Mouse (Mus musculus): ENCODE results near the gene Timm10b. TPM values are rescaled to one million over a fixed set of nuclear protein-coding genes. Genes with fewer than 3 reads are reported as not detected.

Gene Timm10b
- total and polyA plus RNA-seq, 3 experiments = 70.8 to 92.9 (median 78.5) TPM

GRCm38 (mm10) chr7:105690875-105691274, 51.0 kb downstream of the Timm10b start:
- intact Hi-C loops (cut with DNase I) = no loop called here
- H3K27ac ChIP-seq = no peak overlapping the region
- 56% methylated on average over 1 of the region's 1 CpGs for WGBS
- no peaks in the 10 kb centered on the region for H3K4me1 ChIP-seq (ENCODE audit: control insufficient read depth, insufficient read depth, low read length)
- TF ChIP-seq POLR2A (IDR thresholded peaks at IDR 0.05; ENCODE audit: insufficient read depth, low read depth, low read length) (no peak), EP300 (IDR thresholded peaks at IDR 0.05; ENCODE audit: insufficient read depth, low read depth, low read length) (no peak), CTCF (IDR thresholded peaks at IDR 0.05) (no peak)
- H3K9ac ChIP-seq (ENCODE audit: low read depth, low read length) = no peak overlapping the region
- H3K27me3 ChIP-seq (ENCODE audit: control insufficient read depth, insufficient read depth, low read length) = no peaks in the 10 kb centered on the region
- H3K4me3 ChIP-seq = no peak overlapping the region
- no peaks in the 10 kb centered on the region for H3K36me3 ChIP-seq (ENCODE audit: control insufficient read depth, insufficient read depth, low read length)
- no peaks in the 10 kb centered on the region for H3K79me2 ChIP-seq (replicated peaks; ENCODE audit: control insufficient read depth, insufficient read depth, low read length)
- DNase-seq = no peak

Other genes starting within 250 kb of the Timm10b start
- 10 to 100 TPM; 16.0 to 16.3 TPM for gene Fam160a2, start 240.0 kb upstream of the Timm10b start, total RNA-seq (2021)
- gene Fam160a2, start 240.0 kb upstream of the Timm10b start, polyA plus RNA-seq (2012; rRNA removed) = 25.4 and 48.2 TPM in 2 replicates
- gene Cnga4, start 235.5 kb upstream of the Timm10b start, total RNA-seq (2021) = not detected
- 0.09 and 0.14 TPM in 2 replicates for gene Cnga4, start 235.5 kb upstream of the Timm10b start, polyA plus RNA-seq (2012; rRNA removed)
- not detected for gene Cckbr, start 214.3 kb upstream of the Timm10b start, total RNA-seq (2021)
- gene Cckbr, start 214.3 kb upstream of the Timm10b start, polyA plus RNA-seq (2012; rRNA removed) = not detected in 2 replicates
- 10 to 100 TPM; 17.5 to 24.0 TPM for gene Cavin3, start 157.8 kb upstream of the Timm10b start, total RNA-seq (2021)
- gene Cavin3, start 157.8 kb upstream of the Timm10b start, polyA plus RNA-seq (2012; rRNA removed) = 18.0 and 21.0 TPM in 2 replicates
- gene Smpd1, start 85.7 kb upstream of the Timm10b start, total RNA-seq (2021) = 100 to 1,000 TPM; 154 to 186 TPM
- 190 and 211 TPM in 2 replicates for gene Smpd1, start 85.7 kb upstream of the Timm10b start, polyA plus RNA-seq (2012; rRNA removed)
- 100 to 1,000 TPM; 123 to 147 TPM for gene Apbb1, start 58.4 kb upstream of the Timm10b start, total RNA-seq (2021)
- 259 and 333 TPM in 2 replicates for gene Apbb1, start 58.4 kb upstream of the Timm10b start, polyA plus RNA-seq (2012; rRNA removed)
- under 1 TPM in 1 of 2 experiments, not detected in 1; 0.16 TPM for gene Hpx, start 39.9 kb upstream of the Timm10b start, total RNA-seq (2021)
- gene Hpx, start 39.9 kb upstream of the Timm10b start, polyA plus RNA-seq (2012; rRNA removed) = 0.33 and 1.9 TPM in 2 replicates
- 10 to 100 TPM; 20.5 to 23.0 TPM for gene Trim3, start 6.5 kb upstream of the Timm10b start, total RNA-seq (2021)
- gene Trim3, start 6.5 kb upstream of the Timm10b start, polyA plus RNA-seq (2012; rRNA removed) = 39.8 and 41.1 TPM in 2 replicates
- gene Arfip2, start 360 bp downstream of the Timm10b start, total RNA-seq (2021) = 10 to 100 TPM; 13.6 TPM
- gene Arfip2, start 360 bp downstream of the Timm10b start, polyA plus RNA-seq (2012; rRNA removed) = 30.4 and 40.1 TPM in 2 replicates
- gene Gm45799, start 496 bp downstream of the Timm10b start, total RNA-seq (2021) = 1 to 10 TPM in 1 of 2 experiments, under 1 TPM in 1; 0.78 to 2.0 TPM
- 66.7 and 188 TPM in 2 replicates for gene Gm45799, start 496 bp downstream of the Timm10b start, polyA plus RNA-seq (2012; rRNA removed)
- under 1 TPM; 0.14 to 0.29 TPM for gene Dnhd1, start 10.8 kb downstream of the Timm10b start, total RNA-seq (2021)
- 1.1 and 1.3 TPM in 2 replicates for gene Dnhd1, start 10.8 kb downstream of the Timm10b start, polyA plus RNA-seq (2012; rRNA removed)
- gene Ilk, start 96.5 kb downstream of the Timm10b start, total RNA-seq (2021) = 10 to 100 TPM; 81.4 to 84.4 TPM
- gene Ilk, start 96.5 kb downstream of the Timm10b start, polyA plus RNA-seq (2012; rRNA removed) = 127 and 168 TPM in 2 replicates
- 10 to 100 TPM in 1 of 2 experiments, 1 to 10 TPM in 1; 9.2 to 10.8 TPM for gene Rrp8, start 97.3 kb downstream of the Timm10b start, total RNA-seq (2021)
- 4.4 and 8.0 TPM in 2 replicates for gene Rrp8, start 97.3 kb downstream of the Timm10b start, polyA plus RNA-seq (2012; rRNA removed)
- 100 to 1,000 TPM; 110 to 115 TPM for gene Taf10, start 104.3 kb downstream of the Timm10b start, total RNA-seq (2021)
- 158 and 176 TPM in 2 replicates for gene Taf10, start 104.3 kb downstream of the Timm10b start, polyA plus RNA-seq (2012; rRNA removed)
- gene Tpp1, start 112.2 kb downstream of the Timm10b start, total RNA-seq (2021) = 10 to 100 TPM; 42.1 to 50.3 TPM
- gene Tpp1, start 112.2 kb downstream of the Timm10b start, polyA plus RNA-seq (2012; rRNA removed) = 66.1 and 90.0 TPM in 2 replicates
- gene Dchs1, start 147.6 kb downstream of the Timm10b start, total RNA-seq (2021) = 1 to 10 TPM; 7.2 to 8.5 TPM
- 8.0 and 11.0 TPM in 2 replicates for gene Dchs1, start 147.6 kb downstream of the Timm10b start, polyA plus RNA-seq (2012; rRNA removed)
- 100 to 1,000 TPM in 1 of 2 experiments, 10 to 100 TPM in 1; 93.1 to 133 TPM for gene Mrpl17, start 171.0 kb downstream of the Timm10b start, total RNA-seq (2021)
- 139 and 144 TPM in 2 replicates for gene Mrpl17, start 171.0 kb downstream of the Timm10b start, polyA plus RNA-seq (2012; rRNA removed)